Mouse (Mus musculus): ENCODE results near the gene Sptan1.

GRCm38 (mm10) chr2:30010840-30011281, 45.5 kb downstream of the Sptan1 start:
- TF ChIP-seq CTCF (IDR thresholded peaks at IDR 0.05 in 2 of 3, conservative IDR thresholded peaks at IDR 0.05 in 1 of 3; ENCODE audit: control insufficient read depth in 1 of 3, insufficient read depth in 1 of 3, low read depth in 2 of 3, low read length in 3 of 3, poor library complexity in 1 of 3, severe bottlenecking in 1 of 3), result no peak
- no peak for TF ChIP-seq JUND (IDR thresholded peaks at IDR 0.05; ENCODE audit: low read depth, low read length)
- TF ChIP-seq POLR2AphosphoS5 (IDR thresholded peaks at IDR 0.05; ENCODE audit: borderline replicate concordance, low read depth, low read length), result no peak
